Mouse (Mus musculus): ENCODE measurements around the gene Olfr888. TPM values are rescaled to one million over a fixed set of nuclear protein-coding genes. Genes with fewer than 3 reads are reported as not detected.

Gene Olfr888
- not detected in 2 replicates for polyA plus RNA-seq (2012; ENCODE audit: low replicate concordance)

DNA sequence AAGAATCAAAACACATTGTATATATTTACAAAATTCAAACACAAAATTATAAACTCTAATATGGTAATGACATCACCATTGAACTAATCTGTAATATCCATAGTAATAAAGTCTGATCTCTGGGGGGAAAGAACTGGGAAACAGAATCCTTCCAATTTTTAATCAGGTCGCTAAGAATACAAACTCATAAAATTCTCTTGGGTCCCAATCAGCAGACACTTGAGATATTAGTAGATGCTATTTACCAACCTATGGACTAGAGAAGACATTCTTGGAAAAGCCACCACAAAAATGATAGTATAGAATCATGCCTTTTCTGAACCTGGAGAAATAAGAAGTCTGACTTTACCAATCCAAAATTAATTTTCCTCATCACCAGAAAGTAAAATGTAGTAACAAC lies at the start of gene Olfr888:
Gene Olfr888, plus strand, starts transcription at position 301 of the 400 bp plus-strand sequence.

DNA sequence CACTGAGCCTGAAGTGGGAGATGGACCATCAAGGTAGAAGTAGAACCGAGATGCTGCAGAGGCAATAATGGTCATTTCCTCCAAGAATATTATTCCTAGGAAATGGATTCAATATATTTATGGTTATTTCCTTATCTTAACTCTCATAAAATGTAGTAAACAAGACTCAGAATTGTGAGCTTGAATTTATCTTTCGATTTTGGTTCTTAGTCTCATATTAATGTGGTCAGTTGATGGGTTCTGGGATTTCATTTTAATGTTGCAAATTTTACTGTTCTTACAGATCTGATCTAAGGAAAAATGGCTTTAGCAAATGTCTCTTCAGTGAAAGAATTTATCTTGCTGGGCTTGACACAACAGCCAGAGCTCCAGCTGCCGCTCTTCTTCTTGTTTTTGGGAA lies 46.9 kb upstream of the Olfr888 start, which contains the start of gene Olfr885:
Gene Olfr885, plus strand, starts transcription at position 301 of the 400 bp plus-strand sequence.

DNA sequence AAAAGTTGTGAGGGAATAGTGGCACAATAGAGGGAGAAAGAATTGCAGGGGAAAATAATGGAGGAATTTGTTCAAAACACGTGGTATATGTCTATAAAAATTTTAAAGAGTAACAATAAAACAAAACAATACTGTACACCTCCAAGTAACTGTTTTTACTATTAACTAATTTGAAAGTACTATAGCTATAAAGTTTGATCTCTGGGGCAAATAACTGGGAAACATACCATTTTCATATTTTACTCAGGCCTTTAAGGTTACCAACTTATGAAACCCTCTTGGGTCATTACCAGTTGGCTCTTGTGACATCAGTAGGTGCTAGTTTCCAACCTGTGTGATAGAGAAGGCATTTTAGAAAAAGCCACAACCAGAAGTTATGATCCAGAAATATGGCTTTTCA lies 24.2 kb upstream of the Olfr888 start, which contains the start of gene Olfr887:
Gene Olfr887, plus strand, starts transcription at position 301 of the 400 bp plus-strand sequence.

DNA sequence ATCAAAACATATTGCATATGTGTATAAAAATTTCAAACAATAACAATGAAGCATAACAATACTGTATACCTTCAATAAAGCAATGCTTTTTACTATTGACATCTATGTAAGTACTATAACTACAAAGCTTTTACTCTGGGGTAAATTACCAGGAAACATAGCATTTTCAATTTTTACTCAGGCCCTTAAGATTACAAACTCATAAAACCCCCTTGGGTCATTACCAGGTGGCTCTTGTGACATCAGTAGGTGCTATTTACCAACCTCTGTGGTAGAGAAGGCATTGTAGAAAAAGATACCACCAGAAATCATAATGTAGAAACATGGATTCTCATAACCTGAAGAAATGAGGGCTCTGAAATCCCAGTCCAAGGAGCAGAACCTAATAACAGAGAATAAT lies 7.0 kb downstream of the Olfr888 start, which contains the start of gene Olfr889:
Gene Olfr889, plus strand, starts transcription at position 301 of the 400 bp plus-strand sequence.

DNA sequence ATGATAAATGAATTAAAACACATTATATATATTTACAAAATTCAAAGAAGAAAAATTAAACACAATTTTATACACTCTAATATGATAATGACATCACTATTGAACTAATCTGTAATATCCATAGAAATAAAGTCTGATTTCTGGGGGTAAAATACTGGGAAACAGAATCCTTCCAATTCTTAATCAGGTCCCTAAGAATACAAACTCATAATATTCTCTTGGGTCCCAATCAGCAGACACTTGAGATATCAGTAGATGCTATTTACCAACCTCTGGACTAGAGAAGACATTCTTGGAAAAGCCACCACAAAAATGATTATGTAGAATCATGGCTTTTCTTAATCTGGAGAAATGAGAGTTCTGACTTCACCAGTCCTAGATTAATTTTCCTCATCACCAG lies 34.3 kb downstream of the Olfr888 start, which contains the start of gene Olfr890:
Gene Olfr890, plus strand, starts transcription at position 301 of the 400 bp plus-strand sequence.

Other genes starting within 250 kb of the Olfr888 start
- not detected in 2 replicates for gene Olfr145, start 211.4 kb upstream of the Olfr888 start, polyA plus RNA-seq (2012; ENCODE audit: low replicate concordance)
- not detected in 2 replicates for gene Olfr878, start 190.3 kb upstream of the Olfr888 start, polyA plus RNA-seq (2012; ENCODE audit: low replicate concordance)
- gene Olfr881, start 116.3 kb upstream of the Olfr888 start, polyA plus RNA-seq (2012; ENCODE audit: low replicate concordance) = not detected in 2 replicates
- not detected in 2 replicates for gene Olfr883, start 82.3 kb upstream of the Olfr888 start, polyA plus RNA-seq (2012; ENCODE audit: low replicate concordance)
- gene Olfr884, start 61.6 kb upstream of the Olfr888 start, polyA plus RNA-seq (2012; ENCODE audit: low replicate concordance) = not detected in 2 replicates
- not detected in 2 replicates for gene Olfr885, start 46.8 kb upstream of the Olfr888 start, polyA plus RNA-seq (2012; ENCODE audit: low replicate concordance)
- not detected in 2 replicates for gene Olfr887, start 24.1 kb upstream of the Olfr888 start, polyA plus RNA-seq (2012; ENCODE audit: low replicate concordance)
- gene Olfr889, start 7.1 kb downstream of the Olfr888 start, polyA plus RNA-seq (2012; ENCODE audit: low replicate concordance) = not detected in 2 replicates
- not detected in 2 replicates for gene Olfr890, start 34.4 kb downstream of the Olfr888 start, polyA plus RNA-seq (2012; ENCODE audit: low replicate concordance)
- not detected in 2 replicates for gene Olfr891, start 72.7 kb downstream of the Olfr888 start, polyA plus RNA-seq (2012; ENCODE audit: low replicate concordance)
- gene Olfr893, start 100.2 kb downstream of the Olfr888 start, polyA plus RNA-seq (2012; ENCODE audit: low replicate concordance) = not detected in 2 replicates
- not detected in 2 replicates for gene Olfr894, start 109.9 kb downstream of the Olfr888 start, polyA plus RNA-seq (2012; ENCODE audit: low replicate concordance)
- not detected in 2 replicates for gene Olfr143, start 144.6 kb downstream of the Olfr888 start, polyA plus RNA-seq (2012; ENCODE audit: low replicate concordance)
- not detected in 2 replicates for gene Olfr895, start 159.7 kb downstream of the Olfr888 start, polyA plus RNA-seq (2012; ENCODE audit: low replicate concordance)
- 0.05 TPM in 1 of 2 replicates, not detected in the other for gene Olfr896-ps1, start 183.0 kb downstream of the Olfr888 start, polyA plus RNA-seq (2012; ENCODE audit: low replicate concordance)
- 0.02 TPM in 1 of 2 replicates, not detected in the other for gene Olfr25, start 220.9 kb downstream of the Olfr888 start, polyA plus RNA-seq (2012; ENCODE audit: low replicate concordance)
- gene Olfr898, start 240.3 kb downstream of the Olfr888 start, polyA plus RNA-seq (2012; ENCODE audit: low replicate concordance) = not detected in 2 replicates

Measured in hematopoietic multipotent progenitor cell, adult 10-12 weeks (in vitro differentiated cells).